Mouse (Mus musculus): ENCODE measurements at regions not wholly inside any gene's neighbourhood (a gene's known extent, or its start where the extent isn't known, plus 50 kb on each side); places are given as distances from the start of the nearest gene placed in this dataset.

DNA sequence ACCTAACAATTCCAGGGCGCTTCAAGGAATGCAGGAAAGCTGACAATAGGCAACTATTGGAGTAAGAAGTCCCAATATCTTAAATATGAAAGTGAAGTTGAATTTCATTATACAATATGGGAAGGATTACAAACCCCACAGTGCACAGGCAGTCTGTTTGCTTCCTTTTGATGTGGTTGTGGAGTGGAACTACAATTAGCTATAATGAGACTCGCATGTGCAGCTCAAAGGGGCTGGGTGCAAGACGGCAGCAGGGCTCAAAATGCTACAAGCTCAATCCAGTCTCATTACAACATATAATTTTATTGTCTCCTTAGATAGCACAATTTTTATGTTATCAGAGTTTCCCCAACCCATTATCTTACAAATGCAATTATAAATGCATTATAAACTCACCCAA, 54.7 kb upstream of the Ccser1 start:
- DNase-seq = no peak

DNA sequence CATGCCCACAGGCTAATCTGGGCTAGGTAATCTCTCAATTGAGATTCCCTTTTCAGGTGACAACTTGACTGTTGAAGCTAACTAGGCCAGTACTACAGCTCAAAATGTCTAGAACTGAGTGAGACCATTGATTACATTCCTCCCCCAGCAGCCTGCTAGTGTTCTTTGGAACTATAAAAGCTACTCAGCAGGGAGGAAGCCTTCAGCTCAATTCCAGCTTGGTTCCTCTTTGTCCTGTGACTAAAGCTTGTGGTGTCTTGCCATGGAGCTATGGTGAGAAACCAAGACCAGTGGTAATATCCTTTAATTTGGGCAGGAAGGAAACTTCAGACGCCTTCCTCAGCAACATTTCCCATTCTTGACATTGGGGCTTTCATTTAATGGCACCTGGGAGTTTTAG, 52.9 kb upstream of the Ccser1 start:
- DNase-seq = no peak

DNA sequence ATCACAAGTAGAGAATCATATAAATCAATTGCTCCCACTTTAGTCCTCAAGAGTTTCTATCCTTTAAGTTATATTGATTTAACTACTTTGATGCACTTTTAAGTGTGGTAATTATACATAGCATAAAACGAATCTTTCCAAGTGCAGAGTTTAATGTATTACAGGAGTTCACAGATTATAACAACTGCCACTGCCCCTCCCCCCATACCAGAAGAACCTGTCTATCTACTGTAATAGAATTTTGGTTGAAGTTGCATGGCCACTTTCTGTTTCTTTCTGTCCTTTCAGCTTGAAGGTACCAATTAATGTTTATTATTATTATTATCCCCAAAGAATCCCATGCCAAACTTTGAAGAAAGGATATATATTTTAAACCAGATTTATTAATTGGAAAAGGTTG, 51.9 kb upstream of the Ccser1 start:
- no peak for DNase-seq

Measured in adrenal gland, postnatal 25 days (tissue).